Mouse (Mus musculus) CH12F3 (cell line): ENCODE measurements around the gene Clic1.
"Not testable (repeated sequence)": the region's sequence is repeated elsewhere in the genome, so short reads cannot be mapped to it uniquely, and the experiment has no call there.

ENCODE experiments used
- in situ Hi-C: fragments of 300-500 bp; cut with MboI; formaldehyde crosslinking; loops from 2 replicates; pipeline ENCODE4 v1.14.3; 2020; ENCODE audit warnings: low sequenced_read_pairs

Gene Clic1

DNA sequence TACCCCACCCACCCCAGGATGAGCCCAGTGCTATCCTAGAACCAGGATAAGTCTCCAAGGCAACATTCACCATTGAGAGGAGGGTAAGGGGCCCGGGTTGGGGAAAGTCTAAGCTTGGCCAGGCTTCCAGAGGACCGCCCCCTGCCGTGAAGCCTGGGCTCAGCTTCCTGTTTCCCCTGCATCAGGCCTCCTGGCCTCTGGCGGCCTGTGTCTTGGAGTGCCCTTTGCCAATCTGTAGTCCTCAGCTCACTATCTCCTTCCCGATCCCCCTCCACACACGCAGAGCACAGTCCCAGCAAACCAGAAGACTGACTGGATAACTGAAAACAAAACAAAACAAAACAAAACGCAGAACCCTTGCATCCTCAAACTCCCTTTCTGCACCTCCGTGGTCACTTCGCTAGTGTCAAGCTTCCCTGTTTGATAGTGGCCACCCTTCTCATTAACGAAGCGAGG is at the start of gene Clic1:
Gene Clic1 (plus strand): TSS at position 406 of the 456 bp plus-strand sequence.
- in situ Hi-C loops, result no loop called here

GRCm38 (mm10) chr17:35000717-35001451 is 48.9 kb upstream of the Clic1 start, which contains the start of gene Vars:
Gene Vars (plus strand): TSS chr17:35000987.
- in situ Hi-C loops, result no loop called here

DNA sequence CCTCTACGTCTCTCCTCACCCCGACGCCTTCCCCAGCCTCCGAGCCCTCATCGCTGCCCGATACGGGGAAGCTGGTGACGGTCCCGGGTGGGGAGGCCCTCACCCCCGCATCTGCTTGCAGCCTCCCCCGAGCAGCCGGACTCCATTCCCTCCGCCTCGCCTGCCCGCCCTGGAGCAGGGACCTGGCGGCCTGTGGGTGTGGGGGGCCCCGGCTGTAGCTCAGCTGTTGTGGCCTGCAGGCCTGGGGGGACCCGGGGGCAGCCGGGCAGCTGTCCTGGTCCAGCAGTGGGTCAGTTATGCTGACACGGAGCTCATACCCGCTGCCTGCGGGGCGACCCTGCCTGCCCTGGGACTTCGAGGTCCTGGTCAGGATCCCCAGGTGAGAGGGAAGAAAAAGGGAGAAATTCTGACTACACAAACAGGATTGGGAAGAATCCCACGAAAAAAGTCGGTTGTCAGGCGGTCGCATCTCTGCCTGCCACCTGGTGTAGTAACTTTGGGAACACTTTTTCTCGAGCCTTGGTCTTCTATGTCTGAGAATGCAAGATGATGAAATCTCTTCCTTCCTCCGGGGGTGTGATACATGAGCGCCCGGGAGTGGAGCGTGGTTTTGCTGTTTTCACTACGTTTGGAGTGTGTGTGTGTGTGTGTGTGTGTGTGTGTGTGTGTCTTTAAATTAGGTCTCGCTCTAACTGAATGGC is 48.2 kb upstream of the Clic1 start:
- in situ Hi-C loops, result no loop called here

- in situ Hi-C loops, result no loop called here
Observed at GRCm38 (mm10) chr17:35002153-35002865, 47.5 kb upstream of the Clic1 start.

GRCm38 (mm10) chr17:35003022-35003838 is 46.5 kb upstream of the Clic1 start:
- in situ Hi-C loops, result no loop called here

DNA sequence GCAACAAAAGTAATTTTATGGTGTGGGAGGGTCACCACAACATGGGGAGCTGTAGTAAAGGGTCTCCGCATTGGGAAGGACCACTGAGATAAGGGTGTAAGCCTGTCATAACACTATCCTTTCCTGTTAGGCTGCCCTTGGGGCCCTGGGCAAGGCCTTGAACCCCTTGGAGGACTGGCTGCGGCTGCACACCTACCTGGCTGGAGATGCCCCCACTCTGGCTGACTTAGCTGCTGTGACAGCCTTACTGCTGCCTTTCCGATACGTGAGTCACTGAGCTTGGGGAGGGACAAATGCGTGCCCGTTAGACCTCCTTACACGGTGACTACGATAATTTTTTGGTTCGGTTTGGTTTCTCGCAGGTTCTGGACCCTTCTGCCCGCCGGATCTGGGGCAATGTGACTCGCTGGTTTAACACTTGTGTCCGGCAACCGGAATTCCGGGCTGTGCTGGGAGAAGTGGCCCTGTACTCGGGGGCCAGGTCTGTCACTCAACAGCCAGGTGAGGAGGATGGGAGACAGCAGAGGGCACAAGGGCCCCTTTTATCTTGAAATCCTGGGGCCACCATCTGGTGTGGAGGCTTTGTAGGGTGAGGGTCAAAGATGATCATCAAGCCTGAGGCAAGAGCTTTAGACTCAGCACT is 45.6 kb upstream of the Clic1 start:
- in situ Hi-C loops, result no loop called here

GRCm38 (mm10) chr17:35005158-35005557 is 44.6 kb upstream of the Clic1 start:
- in situ Hi-C loops, result no loop called here

DNA sequence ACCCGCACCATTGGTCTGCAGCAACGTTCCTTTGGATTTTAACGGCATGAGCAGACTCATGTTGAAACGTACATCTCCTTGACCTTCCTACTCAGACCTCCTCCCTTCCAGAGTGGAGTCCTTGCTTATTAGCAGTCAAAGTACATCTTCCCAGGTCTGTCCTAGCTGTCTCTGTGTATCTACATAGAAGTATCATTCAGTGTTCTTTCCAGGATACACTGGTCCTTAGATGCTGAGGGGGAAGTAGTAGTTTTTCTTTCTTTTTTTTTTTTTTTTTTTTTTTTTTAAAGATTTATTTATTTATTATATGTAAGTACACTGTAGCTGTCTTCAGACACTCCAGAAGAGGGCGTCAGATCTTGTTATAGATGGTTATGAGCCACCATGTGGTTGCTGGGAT is 43.9 kb upstream of the Clic1 start:
- in situ Hi-C loops, result not testable (repeated sequence)

DNA sequence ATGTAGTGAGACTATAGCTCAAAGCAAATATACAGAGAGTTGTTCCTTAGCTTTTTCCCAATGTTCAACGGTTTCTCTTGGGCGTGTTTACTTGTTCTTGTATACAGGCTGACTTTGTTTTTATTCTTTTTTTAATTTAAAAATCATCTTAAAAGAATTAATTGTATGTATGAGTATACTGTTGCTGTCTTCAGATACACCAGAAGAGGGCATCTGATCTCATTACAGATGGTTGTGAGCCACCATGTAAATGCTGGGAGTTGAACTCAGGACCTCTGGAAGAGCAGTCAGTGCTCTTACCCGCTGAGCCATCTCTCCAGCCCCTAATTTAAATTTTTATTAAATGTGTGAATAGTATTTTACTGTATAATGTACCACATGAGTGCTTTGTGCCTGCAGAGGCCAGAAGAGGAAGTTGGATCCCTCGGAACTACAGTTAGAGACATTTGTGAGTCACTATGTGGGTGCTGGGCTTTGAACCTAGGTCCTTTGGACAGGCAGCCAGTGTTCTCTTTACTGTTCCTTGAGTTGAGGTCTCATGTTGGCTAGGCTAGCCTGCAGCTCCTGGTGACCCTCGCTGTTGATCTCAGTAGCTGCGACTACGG is 42.3 kb upstream of the Clic1 start:
- in situ Hi-C loops, result no loop called here

DNA sequence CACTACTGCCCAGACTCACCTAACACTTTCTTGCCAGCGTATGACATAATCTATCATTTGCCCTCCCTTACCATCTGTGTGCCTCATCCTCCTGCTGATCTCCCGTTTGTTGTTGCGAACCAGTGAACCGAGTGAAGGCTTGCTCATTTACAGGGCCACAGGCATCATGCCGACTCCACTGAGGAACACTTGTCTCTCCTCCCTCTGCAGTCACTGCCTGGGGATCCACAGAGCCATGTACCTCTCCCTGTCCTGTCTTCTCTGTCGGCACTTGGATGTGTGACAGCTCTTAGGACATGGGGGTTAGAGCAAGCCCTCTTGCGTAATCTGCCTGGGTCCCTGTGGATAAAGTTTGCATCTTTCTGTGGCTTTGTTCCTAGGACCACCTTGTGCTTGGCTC is 40.2 kb upstream of the Clic1 start:
- in situ Hi-C loops, result no loop called here

DNA sequence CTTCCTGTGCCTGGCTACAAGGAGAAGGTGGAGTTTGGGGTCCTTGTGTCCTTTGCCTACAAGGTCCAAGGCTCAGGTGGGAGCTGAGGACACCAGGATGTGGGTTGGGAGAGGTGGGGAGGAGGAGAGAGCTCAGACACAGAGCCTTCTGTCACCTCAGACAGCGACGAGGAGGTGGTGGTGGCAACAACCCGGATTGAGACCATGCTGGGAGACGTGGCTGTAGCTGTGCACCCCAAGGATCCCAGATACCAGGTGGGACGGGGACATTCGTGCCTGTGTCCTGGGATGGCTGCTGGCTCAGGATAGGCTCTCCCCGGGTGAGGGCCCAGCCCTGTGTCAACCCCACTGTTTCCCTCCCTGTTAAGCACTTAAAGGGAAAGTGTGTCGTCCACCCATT is 38.3 kb upstream of the Clic1 start:
- in situ Hi-C loops, result no loop called here

GRCm38 (mm10) chr17:35012430-35012829 is 37.3 kb upstream of the Clic1 start:
- in situ Hi-C loops, result no loop called here

DNA sequence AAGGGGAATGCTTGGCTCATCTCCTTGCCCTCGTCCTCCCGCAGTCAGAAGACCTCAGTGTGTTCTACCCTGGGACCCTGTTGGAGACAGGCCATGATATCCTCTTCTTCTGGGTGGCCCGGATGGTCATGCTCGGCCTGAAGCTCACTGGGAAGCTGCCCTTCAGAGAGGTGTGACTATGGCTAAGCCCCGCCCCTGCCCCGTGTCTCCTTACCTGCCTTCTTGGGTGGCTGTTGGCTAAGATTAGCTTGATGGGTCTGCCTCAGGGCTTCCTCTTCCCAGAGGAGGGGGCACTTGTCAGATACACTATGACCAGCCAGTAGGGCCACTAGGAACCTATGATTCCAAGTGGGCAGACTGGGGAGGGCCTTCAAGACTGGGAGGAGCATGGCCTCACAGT is 36.5 kb upstream of the Clic1 start:
- in situ Hi-C loops, result no loop called here

GRCm38 (mm10) chr17:35015296-35015695 is 34.5 kb upstream of the Clic1 start:
- in situ Hi-C loops, result no loop called here

GRCm38 (mm10) chr17:35016376-35016775 is 33.4 kb upstream of the Clic1 start, which contains the start of gene Vwa7:
Gene Vwa7 (plus strand): TSS chr17:35016579.
- in situ Hi-C loops, result no loop called here

GRCm38 (mm10) chr17:35016791-35017705 is 32.7 kb upstream of the Clic1 start:
- in situ Hi-C loops, result no loop called here

DNA sequence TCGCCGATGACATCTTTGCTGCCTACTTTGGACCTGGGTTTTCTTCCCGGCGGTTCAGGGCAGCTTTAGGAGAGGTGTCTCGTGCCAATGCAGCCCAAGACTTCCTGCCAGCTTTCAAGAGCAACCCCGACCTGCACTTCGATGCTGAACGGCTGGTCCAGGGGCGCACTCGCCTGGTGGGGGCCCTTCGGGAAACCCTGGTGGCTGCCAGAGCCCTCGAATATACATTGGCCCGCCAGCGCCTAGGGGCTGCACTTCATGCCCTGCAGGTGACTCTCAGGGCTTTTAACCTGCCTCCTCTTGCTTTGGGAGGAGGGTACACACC is 32.1 kb upstream of the Clic1 start:
- in situ Hi-C loops, result no loop called here

DNA sequence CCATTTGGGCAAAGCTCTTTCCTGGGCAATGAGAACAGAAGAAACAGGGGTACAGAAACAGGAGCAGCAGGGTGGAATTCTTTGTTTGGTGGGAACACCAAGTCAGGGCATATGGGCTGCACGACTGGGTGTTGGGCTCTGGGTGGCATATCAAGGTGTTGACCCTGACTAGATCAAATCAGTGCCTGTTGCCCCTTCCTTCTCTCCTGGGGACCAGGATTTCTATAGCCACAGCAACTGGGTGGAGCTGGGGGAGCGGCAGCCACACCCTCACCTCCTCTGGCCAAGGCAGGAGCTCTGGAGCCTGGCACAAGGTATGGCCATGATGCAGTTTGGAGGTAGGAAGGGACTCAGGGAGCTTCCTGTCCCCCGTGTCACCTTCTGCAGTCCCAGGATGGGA is 31.6 kb upstream of the Clic1 start:
- in situ Hi-C loops, result no loop called here

- in situ Hi-C loops, result no loop called here
Observed at GRCm38 (mm10) chr17:35019894-35020293, 29.9 kb upstream of the Clic1 start.
